Mouse (Mus musculus): ENCODE results near the gene Olfr1315-ps1. TPM values are rescaled to one million over a fixed set of nuclear protein-coding genes. Genes with fewer than 3 reads are reported as not detected.

Olfr1315-ps1 gene
- polyA plus RNA-seq (2012; rRNA removed), result not detected in 2 replicates

DNA sequence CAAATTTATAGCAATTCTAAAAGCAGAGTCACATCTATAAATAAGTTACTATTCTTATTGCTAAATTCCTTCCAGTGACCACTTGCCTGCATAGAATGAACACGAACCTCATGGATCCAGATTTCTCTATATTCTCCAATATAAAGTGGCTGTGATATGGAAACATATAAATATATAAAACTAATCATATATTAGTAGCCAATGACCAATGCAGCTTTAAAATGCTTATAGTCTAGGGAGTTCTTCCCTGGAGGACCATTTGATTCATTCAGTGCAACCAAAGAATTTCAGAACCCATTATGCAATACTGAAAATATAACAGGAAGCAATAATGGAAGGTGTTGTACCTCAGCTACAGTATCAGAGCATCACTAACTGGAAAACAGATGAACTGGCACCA, at the start of gene Olfr1315-ps1:
Gene Olfr1315-ps1 (minus strand): TSS at position 101 of the 400 bp plus-strand sequence.
- no peak within 1 kb of the TSS for H3K4me3 ChIP-seq (ENCODE audit: insufficient read depth, low read length)
- no peaks in the 10 kb centered on the region for H3K4me1 ChIP-seq (ENCODE audit: control insufficient read depth, insufficient read depth, low read length)
- TF ChIP-seq CTCF (IDR thresholded peaks at IDR 0.05; ENCODE audit: extremely low read depth, insufficient read depth, low read length) (no peak), POLR2A (IDR thresholded peaks at IDR 0.05; ENCODE audit: extremely low read depth, insufficient read depth, low read length) (no peak)
- no peak within 1 kb of the TSS for H3K27ac ChIP-seq (ENCODE audit: insufficient read depth, low read length)

DNA sequence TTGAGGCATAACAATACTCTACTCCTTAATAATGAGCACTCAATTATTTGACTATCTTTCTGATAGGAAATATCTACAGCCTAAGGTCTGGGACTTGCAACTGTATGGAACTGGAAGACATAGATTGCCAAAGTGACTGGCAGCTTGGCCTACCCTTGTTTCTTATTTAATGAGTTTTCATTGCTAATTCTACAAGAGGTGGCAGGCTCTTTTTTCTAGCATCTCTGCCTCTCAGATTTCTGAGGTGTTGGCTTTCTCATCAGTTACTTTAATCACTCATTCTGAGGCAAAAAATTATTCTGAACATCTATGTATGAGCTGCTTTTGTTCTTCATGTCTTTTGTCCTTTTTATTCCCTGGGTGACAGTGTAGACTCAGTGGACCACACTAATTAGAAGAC, 38.7 kb upstream of the Olfr1315-ps1 start, which contains the start of gene Olfr1318:
Gene Olfr1318 (plus strand): TSS at position 301 of the 400 bp plus-strand sequence.
- Histone ChIP-seq H3K4me3 (ENCODE audit: insufficient read depth, low read length) (no peak within 1 kb of the TSS), H3K27ac (ENCODE audit: insufficient read depth, low read length) (no peak within 1 kb of the TSS), H3K4me1 (ENCODE audit: control insufficient read depth, insufficient read depth, low read length) (no peaks in the 10 kb centered on the region)
- TF ChIP-seq CTCF (IDR thresholded peaks at IDR 0.05; ENCODE audit: extremely low read depth, insufficient read depth, low read length) (no peak), POLR2A (IDR thresholded peaks at IDR 0.05; ENCODE audit: extremely low read depth, insufficient read depth, low read length) (no peak)

DNA sequence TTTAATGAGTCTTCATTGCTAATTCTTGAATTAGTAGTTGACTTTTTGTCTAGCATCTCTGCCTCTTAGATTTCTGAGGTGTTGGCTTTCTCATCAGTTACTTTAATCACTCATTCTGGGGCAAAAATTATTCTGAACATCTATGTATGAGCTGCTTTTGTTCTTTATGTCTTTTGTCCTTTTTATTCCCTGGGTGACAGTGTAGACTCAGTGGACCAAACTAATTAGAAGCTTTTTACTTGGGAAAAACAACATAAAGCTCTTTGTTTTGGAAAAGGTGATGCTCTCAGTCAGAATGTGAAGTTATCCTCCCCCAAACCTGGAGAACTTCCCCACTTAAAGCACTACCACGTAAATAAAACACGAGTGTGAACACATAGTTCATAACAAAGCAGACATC, 24.8 kb upstream of the Olfr1315-ps1 start, which contains the start of gene Olfr1317:
Gene Olfr1317 (plus strand): TSS at position 301 of the 400 bp plus-strand sequence.
- TF ChIP-seq CTCF (IDR thresholded peaks at IDR 0.05; ENCODE audit: extremely low read depth, insufficient read depth, low read length) (no peak), POLR2A (IDR thresholded peaks at IDR 0.05; ENCODE audit: extremely low read depth, insufficient read depth, low read length) (no peak)
- no peak within 1 kb of the TSS for H3K27ac ChIP-seq (ENCODE audit: insufficient read depth, low read length)
- no peaks in the 10 kb centered on the region for H3K4me1 ChIP-seq (ENCODE audit: control insufficient read depth, insufficient read depth, low read length)
- no peak within 1 kb of the TSS for H3K4me3 ChIP-seq (ENCODE audit: insufficient read depth, low read length)

DNA sequence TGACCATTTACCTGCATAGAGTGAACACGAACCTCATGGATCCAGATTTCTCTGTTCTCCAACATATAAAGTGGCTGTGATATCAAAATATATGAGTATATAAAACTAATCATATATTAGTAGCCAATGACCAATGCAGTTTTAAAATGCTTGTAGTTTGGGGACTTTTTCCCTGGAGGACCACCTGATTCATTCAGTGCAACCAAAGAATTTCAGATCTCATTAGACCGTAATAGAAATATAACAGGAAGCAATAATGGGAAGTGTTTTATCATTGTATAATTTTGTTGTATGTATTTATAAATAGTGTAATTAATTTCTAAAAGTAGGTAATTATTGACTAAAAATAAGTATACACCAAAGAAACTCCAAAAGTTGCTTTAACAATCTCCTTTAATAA, 19.6 kb upstream of the Olfr1315-ps1 start, which contains the start of gene Olfr1316:
Gene Olfr1316 (minus strand): TSS at position 101 of the 400 bp plus-strand sequence.
- H3K4me3 ChIP-seq (ENCODE audit: insufficient read depth, low read length), result no peak within 1 kb of the TSS
- no peaks in the 10 kb centered on the region for H3K4me1 ChIP-seq (ENCODE audit: control insufficient read depth, insufficient read depth, low read length)
- no peak within 1 kb of the TSS for H3K27ac ChIP-seq (ENCODE audit: insufficient read depth, low read length)
- TF ChIP-seq CTCF (IDR thresholded peaks at IDR 0.05; ENCODE audit: extremely low read depth, insufficient read depth, low read length), result no peak
- TF ChIP-seq POLR2A (IDR thresholded peaks at IDR 0.05; ENCODE audit: extremely low read depth, insufficient read depth, low read length), result no peak

DNA sequence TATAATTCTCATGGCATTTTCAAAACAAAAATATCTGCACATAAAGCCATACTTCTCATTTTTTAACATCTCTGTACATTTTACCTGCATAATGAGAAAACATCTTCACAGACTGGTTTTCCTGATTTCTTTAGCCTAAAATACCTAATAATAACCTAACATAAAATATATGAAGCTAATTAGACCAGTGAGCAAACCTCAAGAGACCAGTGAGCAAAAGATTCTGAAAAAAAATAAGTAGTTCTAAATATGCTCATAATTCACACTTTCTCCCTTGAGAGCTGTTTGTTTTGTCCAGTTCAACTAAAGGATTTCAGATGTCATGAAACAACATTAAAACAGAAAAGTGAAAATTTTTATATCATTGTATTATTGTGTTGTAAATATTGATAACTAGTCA, 18.6 kb downstream of the Olfr1315-ps1 start, which contains the start of gene Olfr1314:
Gene Olfr1314 (minus strand): TSS at position 101 of the 400 bp plus-strand sequence.
- Histone ChIP-seq H3K4me3 (ENCODE audit: insufficient read depth, low read length) (no peak within 1 kb of the TSS), H3K4me1 (ENCODE audit: control insufficient read depth, insufficient read depth, low read length) (no peaks in the 10 kb centered on the region), H3K27ac (ENCODE audit: insufficient read depth, low read length) (no peak within 1 kb of the TSS)
- TF ChIP-seq CTCF (IDR thresholded peaks at IDR 0.05; ENCODE audit: extremely low read depth, insufficient read depth, low read length) (no peak), POLR2A (IDR thresholded peaks at IDR 0.05; ENCODE audit: extremely low read depth, insufficient read depth, low read length) (no peak)

DNA sequence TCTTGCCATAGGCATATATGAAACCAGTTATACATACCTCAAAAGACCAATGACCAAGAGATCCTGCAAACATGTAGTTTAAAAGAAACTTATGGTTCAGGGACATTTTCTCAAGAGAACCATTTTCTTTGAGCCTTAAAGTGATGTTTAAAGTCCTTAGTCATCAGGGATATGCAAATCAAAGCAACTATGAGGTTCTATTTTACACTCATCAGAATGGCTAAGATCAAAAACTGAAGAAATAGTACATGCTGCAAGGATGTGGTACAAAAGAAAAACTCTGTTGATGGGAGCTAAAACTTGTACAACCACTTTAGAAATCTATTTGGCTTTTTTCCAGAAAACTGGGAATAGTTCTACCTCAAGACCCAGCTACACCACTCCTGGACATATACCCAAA, 37.5 kb downstream of the Olfr1315-ps1 start, which contains the start of gene Olfr1313:
Gene Olfr1313 (minus strand): TSS at position 101 of the 400 bp plus-strand sequence.
- no peaks in the 10 kb centered on the region for H3K4me1 ChIP-seq (ENCODE audit: control insufficient read depth, insufficient read depth, low read length)
- no peak for TF ChIP-seq CTCF (IDR thresholded peaks at IDR 0.05; ENCODE audit: extremely low read depth, insufficient read depth, low read length)
- no peak for TF ChIP-seq POLR2A (IDR thresholded peaks at IDR 0.05; ENCODE audit: extremely low read depth, insufficient read depth, low read length)
- H3K27ac ChIP-seq (ENCODE audit: insufficient read depth, low read length), result no peak within 1 kb of the TSS
- H3K4me3 ChIP-seq (ENCODE audit: insufficient read depth, low read length), result no peak within 1 kb of the TSS

Other genes with a start within 250 kb of the Olfr1315-ps1 start
- gene Olfr1305, start 238.3 kb downstream of the Olfr1315-ps1 start, polyA plus RNA-seq (2012; rRNA removed), result not detected in 2 replicates
- not detected in 2 replicates for gene Olfr1306, start 199.2 kb downstream of the Olfr1315-ps1 start, polyA plus RNA-seq (2012; rRNA removed)
- not detected in 2 replicates for gene Olfr1307, start 166.0 kb downstream of the Olfr1315-ps1 start, polyA plus RNA-seq (2012; rRNA removed)
- not detected in 2 replicates for gene Olfr1308, start 150.5 kb downstream of the Olfr1315-ps1 start, polyA plus RNA-seq (2012; rRNA removed)
- not detected in 2 replicates for gene Olfr1309, start 125.2 kb downstream of the Olfr1315-ps1 start, polyA plus RNA-seq (2012; rRNA removed)
- not detected in 2 replicates for gene Olfr1310, start 102.7 kb downstream of the Olfr1315-ps1 start, polyA plus RNA-seq (2012; rRNA removed)
- not detected in 2 replicates for gene Olfr1311, start 91.0 kb downstream of the Olfr1315-ps1 start, polyA plus RNA-seq (2012; rRNA removed)
- gene Olfr1312, start 65.2 kb downstream of the Olfr1315-ps1 start, polyA plus RNA-seq (2012; rRNA removed), result not detected in 2 replicates
- gene Olfr1313, start 37.6 kb downstream of the Olfr1315-ps1 start, polyA plus RNA-seq (2012; rRNA removed), result not detected in 2 replicates
- gene Olfr1314, start 18.7 kb downstream of the Olfr1315-ps1 start, polyA plus RNA-seq (2012; rRNA removed), result not detected in 2 replicates
- gene Olfr1316, start 19.5 kb upstream of the Olfr1315-ps1 start, polyA plus RNA-seq (2012; rRNA removed), result not detected in 2 replicates
- gene Olfr1317, start 24.9 kb upstream of the Olfr1315-ps1 start, polyA plus RNA-seq (2012; rRNA removed), result not detected in 2 replicates
- gene Olfr1318, start 38.8 kb upstream of the Olfr1315-ps1 start, polyA plus RNA-seq (2012; rRNA removed), result not detected in 2 replicates
- 332 and 337 TPM in 2 replicates for gene Lpcat4, start 124.0 kb upstream of the Olfr1315-ps1 start, polyA plus RNA-seq (2012; rRNA removed)
- 0.08 and 0.10 TPM in 2 replicates for gene Nutm1, start 143.9 kb upstream of the Olfr1315-ps1 start, polyA plus RNA-seq (2012; rRNA removed)
- 92.6 and 101 TPM in 2 replicates for gene Nop10, start 146.5 kb upstream of the Olfr1315-ps1 start, polyA plus RNA-seq (2012; rRNA removed)
- 109 and 113 TPM in 2 replicates for gene Slc12a6, start 150.4 kb upstream of the Olfr1315-ps1 start, polyA plus RNA-seq (2012; rRNA removed)
- 0.13 and 0.15 TPM in 2 replicates for gene Gm21985, start 150.9 kb upstream of the Olfr1315-ps1 start, polyA plus RNA-seq (2012; rRNA removed)